Mouse (Mus musculus) heart, embryonic 15.5 days (tissue): ENCODE measurements around the gene H2-M2. TPM values are rescaled to one million over a fixed set of nuclear protein-coding genes. Genes with fewer than 3 reads are reported as not detected.
"Not testable (repeated sequence)": the region's sequence is repeated elsewhere in the genome, so short reads cannot be mapped to it uniquely, and the experiment has no call there.

Experiments used
- ATAC-seq: fragments of 200-750 bp; cut with Nextera tagmentation; replicated peaks from 2 replicates; pipeline ENCODE4 v1.8.0; 2017; ENCODE audit warnings: low read depth, moderate TSS enrichment; ENCODE audit not compliant: insufficient number of reproducible peaks, insufficient read depth, low FRiP score
- H3K27ac ChIP-seq: fragments of 300-500 bp; sonication (generic); 2 replicates; pipeline ENCODE4 v1.5.1; 2015; ENCODE audit warnings: mild to moderate bottlenecking, inconsistent platforms
- H3K27me3 ChIP-seq: fragments of 300-500 bp; sonication (generic); 2 replicates; pipeline ENCODE4 v1.6.1; 2015; ENCODE audit warnings: inconsistent platforms
- H3K36me3 ChIP-seq: fragments of 300-500 bp; sonication (generic); 2 replicates; pipeline ENCODE4 v1.6.1; 2015; ENCODE audit warnings: mild to moderate bottlenecking, inconsistent platforms
- H3K4me1 ChIP-seq: fragments of 300-500 bp; sonication (generic); replicated peaks from 2 replicates; pipeline ENCODE4 v1.6.1; 2015; ENCODE audit warnings: inconsistent platforms
- H3K4me2 ChIP-seq: fragments of 300-500 bp; sonication (generic); 2 replicates; pipeline ENCODE4 v1.6.1; 2015; ENCODE audit warnings: inconsistent platforms, mild to moderate bottlenecking, moderate library complexity
- H3K4me3 ChIP-seq: fragments of 300-500 bp; sonication (generic); 2 replicates; pipeline ENCODE4 v1.5.1; 2015; ENCODE audit warnings: mild to moderate bottlenecking, inconsistent platforms
- H3K9ac ChIP-seq: fragments of 300-500 bp; sonication (generic); 2 replicates; pipeline ENCODE4 v1.6.1; 2015; ENCODE audit warnings: mild to moderate bottlenecking, inconsistent platforms
- H3K9me3 ChIP-seq: fragments of 300-500 bp; sonication (generic); replicated peaks from 2 replicates; pipeline ENCODE4 v1.6.1; 2016; ENCODE audit warnings: inconsistent platforms
- WGBS: fragments of 180-500 bp; shearing (Covaris S2); methylation state at CpG from one replicate; pipeline ENCODE4 v1.1.7; 2015; ENCODE audit warnings: mixed read lengths; 5-methylcytosine and 5-hydroxymethylcytosine counted together
- polyA plus RNA-seq: library from polyadenylated mRNA; unstranded; fragments of >200 nt; fragmentation: Nextera tagmentation; extraction: Ambion mirVana; gene quantifications from 2 replicates; pipeline ENCODE4 v1.2.1, GENCODE M21; 2015

The H2-M2 gene
- polyA plus RNA-seq = 0.24 TPM in 1 of 2 replicates, not detected in the other

GRCm38 (mm10) chr17:37483452-37483851 lies at the start of gene H2-M2:
TSS of gene H2-M2 (minus strand) at chr17:37483552.
- WGBS = 65% methylated on average over 2 of the region's 2 CpGs
- Histone ChIP-seq H3K4me2 (no peak within 1 kb of the TSS), H3K27me3 (no peaks in the 10 kb centered on the region), H3K4me3 (no peak within 1 kb of the TSS), H3K9ac (no peak within 1 kb of the TSS), H3K36me3 (no peaks in the 10 kb centered on the region), H3K9me3 (no peaks in the 10 kb centered on the region), H3K4me1 (no peaks in the 10 kb centered on the region), H3K27ac (no peak within 1 kb of the TSS)
- no peak for ATAC-seq

DNA sequence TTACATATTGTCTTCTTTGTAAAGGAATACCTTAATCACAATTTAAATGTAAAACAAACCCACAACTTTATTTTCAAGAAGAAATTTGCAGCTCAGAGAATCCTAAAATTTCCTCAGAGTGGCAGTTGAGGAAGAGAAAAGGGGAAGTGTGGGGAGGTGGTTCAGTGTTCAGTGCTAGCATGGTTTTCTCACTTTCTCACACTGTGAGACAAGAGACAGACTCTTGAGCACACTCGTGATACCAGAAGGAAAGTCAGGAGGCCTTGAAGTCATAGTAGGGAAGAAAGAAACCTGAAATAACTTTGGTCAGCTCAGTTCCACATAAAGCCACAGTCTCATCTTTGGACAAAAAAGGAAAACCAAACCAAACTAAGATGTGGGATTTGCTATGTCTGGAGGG lies 42.1 kb upstream of the H2-M2 start:
- H3K4me2 ChIP-seq, H3K9me3 ChIP-seq, H3K36me3 ChIP-seq, H3K4me3 ChIP-seq, H3K9ac ChIP-seq, H3K27me3 ChIP-seq, H3K4me1 ChIP-seq, ATAC-seq, H3K27ac ChIP-seq: not testable (repeated sequence)
- 49% methylated on average over 1 of the region's 1 CpGs for WGBS

GRCm38 (mm10) chr17:37524612-37525011 lies 41.3 kb upstream of the H2-M2 start:
- ATAC-seq, H3K27me3 ChIP-seq, H3K4me1 ChIP-seq, H3K4me2 ChIP-seq, H3K9ac ChIP-seq, H3K4me3 ChIP-seq, H3K9me3 ChIP-seq, H3K27ac ChIP-seq, H3K36me3 ChIP-seq: not testable (repeated sequence)

GRCm38 (mm10) chr17:37507730-37508129 lies 24.4 kb upstream of the H2-M2 start, which contains the start of gene Olfr111:
TSS of gene Olfr111 (plus strand) at chr17:37508030.
- no peak within 1 kb of the TSS for H3K9ac ChIP-seq
- no peaks in the 10 kb centered on the region for H3K36me3 ChIP-seq
- WGBS = 76% methylated on average over 4 of the region's 4 CpGs
- H3K9me3 ChIP-seq = no peaks in the 10 kb centered on the region
- H3K27ac ChIP-seq = no peak within 1 kb of the TSS
- no peak for ATAC-seq
- no peaks in the 10 kb centered on the region for H3K27me3 ChIP-seq
- H3K4me2 ChIP-seq = no peak within 1 kb of the TSS
- no peaks in the 10 kb centered on the region for H3K4me1 ChIP-seq
- H3K4me3 ChIP-seq = no peak within 1 kb of the TSS

- 25% methylated on average over 1 of the region's 1 CpGs for WGBS
- Histone ChIP-seq H3K36me3 (no peaks in the 10 kb centered on the region), H3K4me2 (no peak within 1 kb of the TSS), H3K9ac (no peak within 1 kb of the TSS), H3K4me3 (no peak within 1 kb of the TSS), H3K9me3 (no peaks in the 10 kb centered on the region), H3K27me3 (no peaks in the 10 kb centered on the region), H3K4me1 (no peaks in the 10 kb centered on the region), H3K27ac (no peak within 1 kb of the TSS)
- no peak for ATAC-seq
Measured at GRCm38 (mm10) chr17:37491930-37492518, 8.7 kb upstream of the H2-M2 start, which contains the start of gene Olfr110. TSS of gene Olfr110 (plus strand) at chr17:37492468.

DNA sequence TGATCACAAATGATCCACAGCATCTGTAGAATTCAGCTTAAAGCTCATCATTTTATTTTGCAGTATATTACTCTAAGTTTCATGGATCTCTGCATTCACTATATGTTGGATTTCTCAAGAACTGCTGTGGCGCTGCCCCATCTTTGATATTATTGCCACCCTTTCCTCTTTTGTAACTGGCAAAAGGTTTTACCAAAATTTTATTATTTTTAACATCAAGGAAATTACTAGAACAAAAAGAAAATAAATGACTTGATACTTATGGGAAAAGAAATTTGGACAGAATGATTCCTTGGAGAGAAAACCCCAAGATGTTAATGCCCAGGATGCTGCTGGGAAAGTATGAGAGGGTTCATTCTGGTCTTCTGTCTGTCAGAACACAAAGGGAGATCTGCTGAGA lies 24.7 kb downstream of the H2-M2 start, which contains the start of gene Olfr109:
Gene Olfr109 (plus strand): TSS at position 301 of the 400 bp plus-strand sequence.
- Histone ChIP-seq H3K4me1 (no peaks in the 10 kb centered on the region), H3K27me3 (no peaks in the 10 kb centered on the region), H3K27ac (no peak within 1 kb of the TSS), H3K4me3 (no peak within 1 kb of the TSS), H3K9ac (no peak within 1 kb of the TSS), H3K4me2 (no peak within 1 kb of the TSS), H3K9me3 (no peaks in the 10 kb centered on the region), H3K36me3 (no peaks in the 10 kb centered on the region)
- 80% methylated on average over 1 of the region's 1 CpGs for WGBS
- ATAC-seq = no peak

GRCm38 (mm10) chr17:37445180-37445579 lies 38.2 kb downstream of the H2-M2 start, which contains the start of gene Olfr108:
TSS of gene Olfr108 (plus strand) at chr17:37445480.
- no peaks in the 10 kb centered on the region for H3K9me3 ChIP-seq
- no peak within 1 kb of the TSS for H3K27ac ChIP-seq
- H3K4me1 ChIP-seq = no peaks in the 10 kb centered on the region
- no peaks in the 10 kb centered on the region for H3K27me3 ChIP-seq
- H3K4me2 ChIP-seq = no peak within 1 kb of the TSS
- ATAC-seq = no peak
- H3K36me3 ChIP-seq = no peaks in the 10 kb centered on the region
- no peak within 1 kb of the TSS for H3K4me3 ChIP-seq
- WGBS = 90% methylated on average over 1 of the region's 1 CpGs
- no peak within 1 kb of the TSS for H3K9ac ChIP-seq

Other genes starting within 250 kb of the H2-M2 start
- gene Olfr97, start 246.2 kb downstream of the H2-M2 start, polyA plus RNA-seq = not detected in 2 replicates
- not detected in 2 replicates for gene Olfr98, start 219.8 kb downstream of the H2-M2 start, polyA plus RNA-seq
- gene H2-M3, start 213.3 kb downstream of the H2-M2 start, polyA plus RNA-seq = 1.5 and 2.8 TPM in 2 replicates
- 0.10 TPM in 1 of 2 replicates, not detected in the other for gene Olfr99, start 200.1 kb downstream of the H2-M2 start, polyA plus RNA-seq
- not detected in 2 replicates for gene Olfr101, start 179.2 kb downstream of the H2-M2 start, polyA plus RNA-seq
- not detected in 2 replicates for gene Olfr102, start 166.5 kb downstream of the H2-M2 start, polyA plus RNA-seq
- gene Olfr103, start 143.9 kb downstream of the H2-M2 start, polyA plus RNA-seq = not detected in 2 replicates
- gene Olfr104-ps, start 124.0 kb downstream of the H2-M2 start, polyA plus RNA-seq = not detected in 2 replicates
- gene Olfr105-ps, start 104.5 kb downstream of the H2-M2 start, polyA plus RNA-seq = not detected in 2 replicates
- not detected in 2 replicates for gene Olfr106-ps, start 93.2 kb downstream of the H2-M2 start, polyA plus RNA-seq
- not detected in 2 replicates for gene Olfr107, start 84.3 kb downstream of the H2-M2 start, polyA plus RNA-seq
- not detected in 2 replicates for gene Olfr108, start 38.1 kb downstream of the H2-M2 start, polyA plus RNA-seq
- not detected in 2 replicates for gene Olfr109, start 24.6 kb downstream of the H2-M2 start, polyA plus RNA-seq
- gene Olfr110, start 8.9 kb upstream of the H2-M2 start, polyA plus RNA-seq = not detected in 2 replicates
- not detected in 2 replicates for gene Olfr111, start 24.5 kb upstream of the H2-M2 start, polyA plus RNA-seq
- not detected in 2 replicates for gene Olfr112, start 85.9 kb upstream of the H2-M2 start, polyA plus RNA-seq
- not detected in 2 replicates for gene Olfr113, start 94.1 kb upstream of the H2-M2 start, polyA plus RNA-seq
- not detected in 2 replicates for gene Olfr114, start 109.2 kb upstream of the H2-M2 start, polyA plus RNA-seq
- not detected in 2 replicates for gene Olfr115, start 143.6 kb upstream of the H2-M2 start, polyA plus RNA-seq
- gene Olfr116, start 143.6 kb upstream of the H2-M2 start, polyA plus RNA-seq = not detected in 2 replicates
- not detected in 2 replicates for gene Olfr117, start 180.2 kb upstream of the H2-M2 start, polyA plus RNA-seq
- gene Olfr118, start 183.4 kb upstream of the H2-M2 start, polyA plus RNA-seq = not detected in 2 replicates
- not detected in 2 replicates for gene Olfr119, start 213.0 kb upstream of the H2-M2 start, polyA plus RNA-seq
- gene Olfr120, start 238.3 kb upstream of the H2-M2 start, polyA plus RNA-seq = not detected in 2 replicates